Mouse (Mus musculus) skeletal muscle tissue, postnatal 0 days (tissue): ENCODE results near the gene Olfr914. TPM values are rescaled to one million over a fixed set of nuclear protein-coding genes. Genes with fewer than 3 reads are reported as not detected.

Experiments used
- polyA plus RNA-seq: library from polyadenylated mRNA; unstranded; fragments of >200 nt; fragmentation: Nextera tagmentation; extraction: Ambion mirVana; gene quantifications from 2 replicates; pipeline ENCODE4 v1.2.1, GENCODE M21; 2015

Olfr914 gene
- not detected in 2 replicates for polyA plus RNA-seq

GRCm38 (mm10) chr9:38604802-38605201, at the start of gene Olfr914:
Gene Olfr914 (plus strand): TSS chr9:38605102.

GRCm38 (mm10) chr9:38579878-38580277, 25.0 kb upstream of the Olfr914 start, which contains the start of gene Olfr912:
Gene Olfr912 (plus strand): TSS chr9:38580178.

GRCm38 (mm10) chr9:38592459-38592858, 12.4 kb upstream of the Olfr914 start, which contains the start of gene Olfr913:
Gene Olfr913 (plus strand): TSS chr9:38592759.

GRCm38 (mm10) chr9:38659775-38660174, 54.9 kb downstream of the Olfr914 start, which contains the start of gene Olfr916:
Gene Olfr916 (minus strand): TSS chr9:38659875.

Other genes starting within 250 kb of the Olfr914 start
- not detected in 2 replicates for gene Olfr250, start 238.2 kb upstream of the Olfr914 start, polyA plus RNA-seq
- gene Olfr251, start 228.0 kb upstream of the Olfr914 start, polyA plus RNA-seq, result not detected in 2 replicates
- not detected in 2 replicates for gene Olfr147, start 203.4 kb upstream of the Olfr914 start, polyA plus RNA-seq
- gene Olfr901, start 175.6 kb upstream of the Olfr914 start, polyA plus RNA-seq, result not detected in 2 replicates
- gene Olfr902, start 157.4 kb upstream of the Olfr914 start, polyA plus RNA-seq, result not detected in 2 replicates
- not detected in 2 replicates for gene Olfr904, start 142.0 kb upstream of the Olfr914 start, polyA plus RNA-seq
- not detected in 2 replicates for gene Olfr905, start 134.0 kb upstream of the Olfr914 start, polyA plus RNA-seq
- not detected in 2 replicates for gene Olfr906, start 118.0 kb upstream of the Olfr914 start, polyA plus RNA-seq
- gene Olfr907, start 109.3 kb upstream of the Olfr914 start, polyA plus RNA-seq, result not detected in 2 replicates
- gene Olfr911-ps1, start 83.5 kb upstream of the Olfr914 start, polyA plus RNA-seq, result not detected in 2 replicates
- not detected in 2 replicates for gene Olfr910, start 67.3 kb upstream of the Olfr914 start, polyA plus RNA-seq
- not detected in 2 replicates for gene Olfr912, start 24.9 kb upstream of the Olfr914 start, polyA plus RNA-seq
- not detected in 2 replicates for gene Olfr913, start 12.3 kb upstream of the Olfr914 start, polyA plus RNA-seq
- gene Olfr916, start 54.8 kb downstream of the Olfr914 start, polyA plus RNA-seq, result not detected in 2 replicates
- not detected in 2 replicates for gene Olfr917, start 60.7 kb downstream of the Olfr914 start, polyA plus RNA-seq
- not detected in 2 replicates for gene Olfr918, start 69.5 kb downstream of the Olfr914 start, polyA plus RNA-seq
- gene Olfr919, start 98.6 kb downstream of the Olfr914 start, polyA plus RNA-seq, result not detected in 2 replicates
- 24.7 and 26.0 TPM in 2 replicates for gene Vwa5a, start 113.2 kb downstream of the Olfr914 start, polyA plus RNA-seq
- gene Olfr920, start 147.2 kb downstream of the Olfr914 start, polyA plus RNA-seq, result 0.14 and 0.17 TPM in 2 replicates
- not detected in 2 replicates for gene Olfr921, start 168.0 kb downstream of the Olfr914 start, polyA plus RNA-seq
- gene Olfr922, start 209.5 kb downstream of the Olfr914 start, polyA plus RNA-seq, result not detected in 2 replicates
- not detected in 2 replicates for gene Olfr923, start 221.4 kb downstream of the Olfr914 start, polyA plus RNA-seq
- not detected in 2 replicates for gene Olfr924, start 239.3 kb downstream of the Olfr914 start, polyA plus RNA-seq
- gene Olfr26, start 250.0 kb downstream of the Olfr914 start, polyA plus RNA-seq, result not detected in 2 replicates